Mouse (Mus musculus) mouse embryonic stem cell (cell line): Measurements from ENCODE around the gene Emid1.
"Not testable (repeated sequence)": the region's sequence is repeated elsewhere in the genome, so short reads cannot be mapped to it uniquely, and the experiment has no call there.

Source experiments
- in situ Hi-C, 2 experiments: fragments of 300-500 bp; cut with MboI; formaldehyde crosslinking; loops; 1 replicate in 1 of 2; 3 replicates in 1 of 2; pipeline ENCODE4 v1.14.3; 2019 to 2020; ENCODE audit warnings: low sequenced_read_pairs in 2 of 2, low pct_unique_long_range_greater_than_20kb in 1 of 2, mixed read lengths in 1 of 2; ENCODE audit not compliant: unreplicated experiment in 1 of 2

The Emid1 gene

GRCm38 (mm10) chr11:5076843-5077242 is 75.2 kb downstream of the Emid1 start:
- in situ Hi-C loops, result not testable (repeated sequence)

- in situ Hi-C loops, result no loop called here
Measured at GRCm38 (mm10) chr11:5075760-5076159, 76.3 kb downstream of the Emid1 start.

GRCm38 (mm10) chr11:5074882-5075281 is 77.2 kb downstream of the Emid1 start:
- in situ Hi-C loops, result no loop called here

- in situ Hi-C loops, result no loop called here
Measured at GRCm38 (mm10) chr11:5068126-5068971, 83.7 kb downstream of the Emid1 start.

- in situ Hi-C loops, result no loop called here
Measured at GRCm38 (mm10) chr11:5067063-5067462, 85.0 kb downstream of the Emid1 start.

GRCm38 (mm10) chr11:5065056-5065821 is 86.8 kb downstream of the Emid1 start, which contains the start of gene Gas2l1:
TSS of gene Gas2l1 (minus strand) at chr11:5065327.
- in situ Hi-C loops, result no loop called here

GRCm38 (mm10) chr11:5064282-5065055 is 87.6 kb downstream of the Emid1 start:
- in situ Hi-C loops, result no loop called here

- in situ Hi-C loops, result no loop called here
Measured at GRCm38 (mm10) chr11:5063561-5064281, 88.3 kb downstream of the Emid1 start.

GRCm38 (mm10) chr11:5062860-5063505 is 89.1 kb downstream of the Emid1 start:
- in situ Hi-C loops, result no loop called here

- in situ Hi-C loops, result no loop called here
Measured at GRCm38 (mm10) chr11:5062326-5062725, 89.7 kb downstream of the Emid1 start.

GRCm38 (mm10) chr11:5061413-5062139 is 90.5 kb downstream of the Emid1 start:
- in situ Hi-C loops, result no loop called here

- in situ Hi-C loops, result no loop called here
Measured at GRCm38 (mm10) chr11:5060756-5061412, 91.2 kb downstream of the Emid1 start.

- in situ Hi-C loops, result no loop called here
Measured at GRCm38 (mm10) chr11:5059704-5060156, 92.3 kb downstream of the Emid1 start.

GRCm38 (mm10) chr11:5059230-5059629 is 92.8 kb downstream of the Emid1 start:
- in situ Hi-C loops, result no loop called here

GRCm38 (mm10) chr11:5058783-5059182 is 93.3 kb downstream of the Emid1 start:
- in situ Hi-C loops, result no loop called here

- in situ Hi-C loops, result no loop called here
Measured at GRCm38 (mm10) chr11:5057856-5058641, 94.0 kb downstream of the Emid1 start, which contains the start of gene Rasl10a. TSS of gene Rasl10a (plus strand) at chr11:5058128.
